Mouse (Mus musculus) thymus, adult 2 months (tissue): ENCODE data around the gene Abcb9. TPM values are rescaled to one million over a fixed set of nuclear protein-coding genes. Genes with fewer than 3 reads are reported as not detected.

ENCODE experiments used
- DNase-seq: peaks from one replicate; pipeline ENCODE4 v3.0.0; 2021
- H3K27ac ChIP-seq: fragments of 200-500 bp; 2 replicates; pipeline ENCODE4 v1.5.1; 2012; ENCODE audit warnings: low read length, control low read depth; ENCODE audit not compliant: control insufficient read depth, insufficient read depth
- H3K27me3 ChIP-seq: fragments of 200-500 bp; 2 replicates; pipeline ENCODE4 v1.6.1; 2012; ENCODE audit warnings: mild to moderate bottlenecking, low read length, moderate library complexity, mixed read lengths; ENCODE audit not compliant: control insufficient read depth, insufficient read depth
- H3K36me3 ChIP-seq: fragments of 200-500 bp; 2 replicates; pipeline ENCODE4 v1.6.1; 2012; ENCODE audit warnings: mild to moderate bottlenecking, low read length, moderate library complexity; ENCODE audit not compliant: control insufficient read depth, insufficient read depth
- H3K4me1 ChIP-seq: fragments of 200-500 bp; replicated peaks from 2 replicates; pipeline ENCODE4 v1.6.1; 2012; ENCODE audit warnings: low read length; ENCODE audit not compliant: control insufficient read depth, insufficient read depth
- H3K4me3 ChIP-seq: fragments of 200-500 bp; 2 replicates; pipeline ENCODE4 v1.5.1; 2012; ENCODE audit warnings: mild to moderate bottlenecking, low read length, control low read depth, moderate library complexity; ENCODE audit not compliant: control insufficient read depth, insufficient read depth
- CTCF ChIP-seq: fragments of 200-500 bp; IDR thresholded peaks from 2 replicates; pipeline ENCODE4 v1.5.1; 2012; ENCODE audit warnings: mild to moderate bottlenecking, control low read depth, low read length, moderate library complexity, borderline replicate concordance; ENCODE audit not compliant: control insufficient read depth, poor library complexity, insufficient read depth; ENCODE audit errors: extremely low read depth
- POLR2A ChIP-seq: fragments of 200-500 bp; IDR thresholded peaks from 2 replicates; pipeline ENCODE4 v1.6.1; 2012; ENCODE audit warnings: mild to moderate bottlenecking, low read length, control low read depth, moderate library complexity; ENCODE audit not compliant: control insufficient read depth, poor library complexity, insufficient read depth; ENCODE audit errors: extremely low read depth
- WGBS: fragments of 180-500 bp; shearing (Covaris S2); methylation state at CpG from one replicate; pipeline ENCODE4 v1.1.7; 2018; 5-methylcytosine and 5-hydroxymethylcytosine counted together
- polyA plus RNA-seq: library from polyadenylated mRNA; depleted of rRNA; stranded (reverse); fragments of >200 nt; gene quantifications from 2 replicates; pipeline ENCODE4 v1.2.3, GENCODE M21; 2012

Gene Abcb9
- polyA plus RNA-seq, 1 experiment, result 48.2 TPM

- no peak within 1 kb of the TSS for H3K27ac ChIP-seq
- WGBS, result 1% methylated on average over 64 of the region's 64 CpGs
- DNase-seq, result peak; percentile 76
- no peaks in the 10 kb centered on the region for H3K27me3 ChIP-seq
- peak within 1 kb of the TSS; percentile 100 for H3K4me3 ChIP-seq
- H3K4me1 ChIP-seq, result peaks cover 27% of the 10 kb centered on the region
- TF ChIP-seq POLR2A (peak; percentile 54; the same call in 1 of the 2 replicates), CTCF (no peak)
- peaks cover 14% of the 10 kb centered on the region for H3K36me3 ChIP-seq
These were observed 20.6 kb upstream of the Abcb9 start, which contains the start of gene Arl6ip4 for GRCm38 (mm10) chr5:124115990-124116845. Arl6ip4 (plus strand) TSS chr5:124116089.

- Histone ChIP-seq H3K27me3 (no peaks in the 10 kb centered on the region), H3K4me3 (peak overlapping the region; percentile 100), H3K27ac (no peak overlapping the region), H3K4me1 (peaks cover 31% of the 10 kb centered on the region), H3K36me3 (peaks cover 7% of the 10 kb centered on the region)
- DNase-seq, result no peak
- no peak for TF ChIP-seq CTCF
- 29% methylated on average over 7 of the region's 7 CpGs for WGBS
These were observed 19.9 kb upstream of the Abcb9 start for GRCm38 (mm10) chr5:124115531-124115930.

DNA sequence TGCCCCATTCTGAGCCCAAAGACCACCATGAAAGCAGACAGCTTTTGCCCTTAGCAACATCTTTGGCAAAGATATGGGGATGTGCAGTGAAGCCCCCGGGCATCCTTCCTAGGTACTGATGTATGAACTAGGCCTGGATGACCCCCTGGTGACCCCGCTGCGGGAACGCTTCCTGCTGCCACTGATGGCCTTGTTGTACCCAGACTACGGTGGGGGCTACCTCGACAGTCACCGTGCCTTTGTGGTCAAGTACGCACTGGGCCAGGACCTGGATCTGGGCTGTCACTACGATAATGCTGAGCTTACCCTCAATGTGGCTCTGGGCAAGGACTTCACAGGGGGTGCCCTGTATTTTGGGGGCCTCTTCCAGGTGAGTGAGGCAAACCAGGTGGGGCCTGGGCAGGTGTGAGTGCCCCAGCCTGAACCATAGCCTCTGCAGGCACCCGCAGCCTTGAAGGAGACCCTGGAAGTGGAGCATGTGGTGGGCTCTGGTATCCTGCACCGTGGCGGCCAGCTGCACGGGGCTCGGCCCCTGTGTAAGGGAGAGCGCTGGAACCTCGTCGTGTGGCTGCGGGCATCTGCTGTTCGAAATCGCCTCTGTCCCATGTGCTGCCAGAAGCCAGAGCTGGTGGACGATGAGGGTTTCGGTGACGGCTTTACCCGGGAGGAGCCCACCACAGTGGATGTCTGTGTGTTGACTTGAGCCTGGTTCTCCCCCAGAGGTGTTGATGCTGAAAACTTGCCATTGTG, 18.9 kb upstream of the Abcb9 start:
- Histone ChIP-seq H3K27ac (no peak overlapping the region), H3K4me3 (no peak overlapping the region), H3K27me3 (no peaks in the 10 kb centered on the region), H3K4me1 (peaks cover 28% of the 10 kb centered on the region), H3K36me3 (no peaks in the 10 kb centered on the region; the same call in 1 of the 2 replicates)
- TF ChIP-seq POLR2A (no peak), CTCF (no peak)
- WGBS, result 97% methylated on average over 24 of the region's 24 CpGs
- no peak for DNase-seq

DNA sequence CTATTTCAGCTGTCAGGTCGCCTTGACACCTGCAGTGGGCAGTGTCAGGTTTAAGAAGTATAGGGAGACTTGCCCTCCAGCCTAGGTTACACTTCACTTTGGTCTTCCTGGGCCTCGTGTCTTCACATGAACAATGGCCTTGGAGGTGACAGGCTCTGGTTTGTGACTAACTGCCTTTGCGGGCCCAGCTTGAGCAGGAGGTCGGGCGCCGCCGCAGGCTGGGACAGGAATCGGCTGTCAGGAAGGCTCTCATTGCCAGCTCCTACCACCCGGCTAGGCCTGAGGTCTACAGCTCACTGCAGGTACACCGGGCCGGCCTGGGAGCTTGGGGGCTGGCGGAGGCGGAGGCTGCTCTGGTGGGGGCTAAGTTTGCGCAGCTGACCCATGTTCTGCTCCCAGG, 17.4 kb upstream of the Abcb9 start:
- 16% methylated on average over 14 of the region's 14 CpGs for WGBS
- Histone ChIP-seq H3K4me1 (peaks cover 28% of the 10 kb centered on the region), H3K4me3 (peak overlapping the region; percentile 81), H3K27ac (peak overlapping the region; percentile 23; the same call in 1 of the 2 replicates), H3K36me3 (no peaks in the 10 kb centered on the region), H3K27me3 (no peaks in the 10 kb centered on the region)
- TF ChIP-seq CTCF (0 out of 2 replicates have a peak, but pooled peaks have one; percentile 30), POLR2A (no peak)
- DNase-seq, result peak; percentile 73

GRCm38 (mm10) chr5:124112531-124112930, 16.9 kb upstream of the Abcb9 start:
- Histone ChIP-seq H3K27ac (peak overlapping the region; percentile 23; the same call in 1 of the 2 replicates), H3K4me1 (peaks cover 28% of the 10 kb centered on the region), H3K4me3 (peak overlapping the region; percentile 81), H3K36me3 (no peaks in the 10 kb centered on the region), H3K27me3 (no peaks in the 10 kb centered on the region)
- no peak for DNase-seq
- no peak for TF ChIP-seq CTCF
- no peak for TF ChIP-seq POLR2A
- under 1% methylated on average over 18 of the region's 18 CpGs for WGBS

GRCm38 (mm10) chr5:124111742-124112497, 16.3 kb upstream of the Abcb9 start, which contains the start of gene Ogfod2:
Ogfod2 (plus strand) TSS chr5:124112297.
- H3K36me3 ChIP-seq, result no peaks in the 10 kb centered on the region
- WGBS, result under 1% methylated on average over 66 of the region's 66 CpGs
- H3K27ac ChIP-seq, result peak within 1 kb of the TSS; percentile 66
- TF ChIP-seq CTCF, result peak; percentile 68; the same call in 1 of the 2 replicates
- TF ChIP-seq POLR2A, result peak; percentile 44
- H3K4me1 ChIP-seq, result peaks cover 25% of the 10 kb centered on the region
- H3K4me3 ChIP-seq, result peak within 1 kb of the TSS; percentile 81
- no peaks in the 10 kb centered on the region for H3K27me3 ChIP-seq
- peak; percentile 94 for DNase-seq
